Mouse (Mus musculus) hindbrain, embryonic 12.5 days (tissue): ENCODE data around the gene Foxo3. TPM values are rescaled to one million over a fixed set of nuclear protein-coding genes. Genes with fewer than 3 reads are reported as not detected.

Source experiments
- ATAC-seq: fragments of 200-750 bp; cut with Nextera tagmentation; 2 replicates; pipeline ENCODE4 v1.8.0; 2017; ENCODE audit warnings: moderate TSS enrichment; ENCODE audit not compliant: low FRiP score
- H3K27ac ChIP-seq: fragments of 300-500 bp; sonication (generic); 2 replicates; pipeline ENCODE4 v1.5.1; 2016; ENCODE audit warnings: mild to moderate bottlenecking
- H3K27me3 ChIP-seq: fragments of 300-500 bp; sonication (generic); 2 replicates; pipeline ENCODE4 v1.6.1; 2016; ENCODE audit warnings: mild to moderate bottlenecking
- H3K36me3 ChIP-seq: fragments of 300-500 bp; sonication (generic); 2 replicates; pipeline ENCODE4 v1.6.1; 2016; ENCODE audit warnings: mild to moderate bottlenecking
- H3K4me1 ChIP-seq: fragments of 300-500 bp; sonication (generic); 2 replicates; pipeline ENCODE4 v1.6.1; 2016
- H3K4me2 ChIP-seq: fragments of 300-500 bp; sonication (generic); replicated peaks from 2 replicates; pipeline ENCODE4 v1.6.1; 2016; ENCODE audit warnings: mild to moderate bottlenecking
- H3K4me3 ChIP-seq: fragments of 300-500 bp; sonication (generic); 2 replicates; pipeline ENCODE4 v1.5.1; 2016; ENCODE audit warnings: mild to moderate bottlenecking
- H3K9ac ChIP-seq: fragments of 300-500 bp; sonication (generic); 2 replicates; pipeline ENCODE4 v1.6.1; 2016; ENCODE audit warnings: mild to moderate bottlenecking, moderate library complexity
- H3K9me3 ChIP-seq: fragments of 300-500 bp; sonication (generic); replicated peaks from 2 replicates; pipeline ENCODE4 v1.6.1; 2016; ENCODE audit warnings: mild to moderate bottlenecking
- WGBS: fragments of 180-500 bp; shearing (Covaris S2); methylation state at CpG from one replicate; pipeline ENCODE4 v1.1.7; 2016; 5-methylcytosine and 5-hydroxymethylcytosine counted together
- polyA plus RNA-seq: library from polyadenylated mRNA; unstranded; fragments of >200 nt; fragmentation: Nextera tagmentation; extraction: Ambion mirVana; gene quantifications from 2 replicates; pipeline ENCODE4 v1.2.1, GENCODE M21; 2016

Foxo3 gene
- polyA plus RNA-seq, 1 experiment from 2014 or later, result 5.0 TPM

GRCm38 (mm10) chr10:42274712-42275400 is 1.7 kb downstream of the Foxo3 start:
- Histone ChIP-seq H3K4me2 (peak overlapping the region; percentile 98), H3K4me1 (peaks cover 31% of the 10 kb centered on the region), H3K9me3 (no peaks in the 10 kb centered on the region), H3K36me3 (no peaks in the 10 kb centered on the region), H3K27ac (peak overlapping the region; percentile 97; the same call in 1 of the 2 replicates), H3K4me3 (peak overlapping the region; percentile 73), H3K9ac (peak overlapping the region; percentile 70), H3K27me3 (peaks cover 22% of the 10 kb centered on the region)
- 1% methylated on average over 65 of the region's 65 CpGs for WGBS
- no peak for ATAC-seq

- no peak overlapping the region for H3K27ac ChIP-seq
- H3K36me3 ChIP-seq, result no peaks in the 10 kb centered on the region
- H3K9ac ChIP-seq, result peak overlapping the region; percentile 70
- peaks cover 34% of the 10 kb centered on the region for H3K4me1 ChIP-seq
- peak overlapping the region; percentile 73 for H3K4me3 ChIP-seq
- peaks cover 19% of the 10 kb centered on the region for H3K27me3 ChIP-seq
- 7% methylated on average over 21 of the region's 21 CpGs for WGBS
- H3K9me3 ChIP-seq, result no peaks in the 10 kb centered on the region
- no peak for ATAC-seq
- peak overlapping the region; percentile 98 for H3K4me2 ChIP-seq
Measured at GRCm38 (mm10) chr10:42273760-42274691, 2.5 kb downstream of the Foxo3 start.

GRCm38 (mm10) chr10:42273403-42273759 is 3.2 kb downstream of the Foxo3 start:
- H3K9ac ChIP-seq, result no peak overlapping the region
- H3K9me3 ChIP-seq, result no peaks in the 10 kb centered on the region
- no peak overlapping the region for H3K27ac ChIP-seq
- peaks cover 30% of the 10 kb centered on the region for H3K4me1 ChIP-seq
- no peaks in the 10 kb centered on the region for H3K36me3 ChIP-seq
- H3K4me3 ChIP-seq, result peak overlapping the region; percentile 73; the same call in 1 of the 2 replicates
- H3K27me3 ChIP-seq, result peaks cover 19% of the 10 kb centered on the region
- ATAC-seq, result no peak
- H3K4me2 ChIP-seq, result peak overlapping the region; percentile 98
- WGBS, result 65% methylated on average over 6 of the region's 6 CpGs

- no peak for ATAC-seq
- H3K4me1 ChIP-seq, result peaks cover 30% of the 10 kb centered on the region
- H3K4me3 ChIP-seq, result no peak overlapping the region
- no peak overlapping the region for H3K4me2 ChIP-seq
- H3K9ac ChIP-seq, result no peak overlapping the region
- H3K27ac ChIP-seq, result no peak overlapping the region
- no peaks in the 10 kb centered on the region for H3K36me3 ChIP-seq
- no peaks in the 10 kb centered on the region for H3K9me3 ChIP-seq
- peaks cover 19% of the 10 kb centered on the region for H3K27me3 ChIP-seq
- 55% methylated on average over 11 of the region's 11 CpGs for WGBS
Measured at GRCm38 (mm10) chr10:42271454-42272230, 4.9 kb downstream of the Foxo3 start.

GRCm38 (mm10) chr10:42270277-42271083 is 6.1 kb downstream of the Foxo3 start:
- Histone ChIP-seq H3K36me3 (peaks cover 7% of the 10 kb centered on the region), H3K4me2 (no peak overlapping the region), H3K27ac (no peak overlapping the region), H3K4me3 (no peak overlapping the region), H3K4me1 (peaks cover 30% of the 10 kb centered on the region), H3K9ac (no peak overlapping the region), H3K27me3 (peaks cover 19% of the 10 kb centered on the region), H3K9me3 (no peaks in the 10 kb centered on the region)
- WGBS, result 63% methylated on average over 10 of the region's 10 CpGs
- no peak for ATAC-seq

GRCm38 (mm10) chr10:42269281-42270025 is 7.1 kb downstream of the Foxo3 start:
- Histone ChIP-seq H3K27me3 (peaks cover 13% of the 10 kb centered on the region), H3K9me3 (no peaks in the 10 kb centered on the region), H3K27ac (no peak overlapping the region), H3K4me2 (no peak overlapping the region), H3K9ac (no peak overlapping the region), H3K4me3 (no peak overlapping the region), H3K36me3 (peaks cover 10% of the 10 kb centered on the region), H3K4me1 (peaks cover 21% of the 10 kb centered on the region)
- ATAC-seq, result no peak
- whole genome bisulfite sequencing, result 63% methylated on average over 15 of the region's 15 CpGs

- 84% methylated on average over 5 of the region's 5 CpGs for WGBS
- H3K4me2 ChIP-seq, result no peak overlapping the region
Measured at GRCm38 (mm10) chr10:42267811-42268545, 8.6 kb downstream of the Foxo3 start.

GRCm38 (mm10) chr10:42265021-42265689 is 11.4 kb downstream of the Foxo3 start:
- 0 out of 2 replicates have a peak, but pooled peaks cover 3% of the 10 kb centered on the region for H3K4me1 ChIP-seq
- no peak overlapping the region for H3K4me2 ChIP-seq
- H3K9me3 ChIP-seq, result no peaks in the 10 kb centered on the region
- 95% methylated on average over 11 of the region's 11 CpGs for WGBS
- H3K27ac ChIP-seq, result no peak overlapping the region
- no peak for ATAC-seq
- H3K36me3 ChIP-seq, result peaks cover 10% of the 10 kb centered on the region
- H3K4me3 ChIP-seq, result no peak overlapping the region
- H3K27me3 ChIP-seq, result no peaks in the 10 kb centered on the region
- no peak overlapping the region for H3K9ac ChIP-seq

More at GRCm38 (mm10) chr10:42267811-42268545, 8.6 kb downstream of the Foxo3 start:
- Histone ChIP-seq H3K36me3 (peaks cover 10% of the 10 kb centered on the region), H3K27me3 (no peaks in the 10 kb centered on the region), H3K4me1 (0 out of 2 replicates have a peak, but pooled peaks cover 10% of the 10 kb centered on the region), H3K9ac (no peak overlapping the region), H3K4me3 (no peak overlapping the region), H3K9me3 (no peaks in the 10 kb centered on the region), H3K27ac (no peak overlapping the region)
- no peak for ATAC-seq

GRCm38 (mm10) chr10:42264195-42264594 is 12.4 kb downstream of the Foxo3 start:
- Histone ChIP-seq H3K4me2 (no peak overlapping the region), H3K4me1 (no peaks in the 10 kb centered on the region), H3K4me3 (no peak overlapping the region), H3K9me3 (no peaks in the 10 kb centered on the region), H3K36me3 (peaks cover 10% of the 10 kb centered on the region), H3K27ac (no peak overlapping the region), H3K27me3 (no peaks in the 10 kb centered on the region), H3K9ac (no peak overlapping the region)
- WGBS, result 81% methylated on average over 5 of the region's 5 CpGs
- no peak for ATAC-seq

GRCm38 (mm10) chr10:42263701-42264100 is 12.9 kb downstream of the Foxo3 start:
- no peaks in the 10 kb centered on the region for H3K4me1 ChIP-seq
- no peaks in the 10 kb centered on the region for H3K9me3 ChIP-seq
- ATAC-seq, result no peak
- WGBS, result 77% methylated on average over 8 of the region's 8 CpGs
- peaks cover 10% of the 10 kb centered on the region for H3K36me3 ChIP-seq
- no peak overlapping the region for H3K4me2 ChIP-seq
- H3K27ac ChIP-seq, result no peak overlapping the region
- H3K9ac ChIP-seq, result no peak overlapping the region
- H3K4me3 ChIP-seq, result no peak overlapping the region
- no peaks in the 10 kb centered on the region for H3K27me3 ChIP-seq
